Mouse (Mus musculus) embryonic facial prominence, embryonic 12.5 days (tissue): ENCODE measurements at regions not wholly inside any gene's neighbourhood (a gene's known extent, or its start where the extent isn't known, plus 50 kb on each side); places are given as distances from the start of the nearest gene placed in this dataset.

ENCODE experiments used
- ATAC-seq: fragments of 200-750 bp; cut with Nextera tagmentation; 2 replicates; pipeline ENCODE4 v1.8.0; 2017; ENCODE audit not compliant: insufficient number of reproducible peaks, insufficient read depth, low FRiP score, low TSS enrichment
- H3K27ac ChIP-seq: fragments of 300-500 bp; sonication (generic); 2 replicates; pipeline ENCODE4 v1.5.1; 2016; ENCODE audit warnings: mild to moderate bottlenecking
- H3K27me3 ChIP-seq: fragments of 300-500 bp; sonication (generic); 2 replicates; pipeline ENCODE4 v1.6.1; 2016; ENCODE audit warnings: mild to moderate bottlenecking, moderate library complexity
- H3K36me3 ChIP-seq: fragments of 300-500 bp; sonication (generic); 2 replicates; pipeline ENCODE4 v1.6.1; 2016; ENCODE audit warnings: mild to moderate bottlenecking
- H3K4me1 ChIP-seq: fragments of 300-500 bp; sonication (generic); 2 replicates; pipeline ENCODE4 v1.6.1; 2016
- H3K4me2 ChIP-seq: fragments of 300-500 bp; sonication (generic); replicated peaks from 2 replicates; pipeline ENCODE4 v1.6.1; 2016; ENCODE audit warnings: mild to moderate bottlenecking, moderate library complexity
- H3K4me3 ChIP-seq: fragments of 300-500 bp; sonication (generic); 2 replicates; pipeline ENCODE4 v1.5.1; 2016; ENCODE audit warnings: mild to moderate bottlenecking
- H3K9ac ChIP-seq: fragments of 300-500 bp; sonication (generic); 2 replicates; pipeline ENCODE4 v1.6.1; 2016; ENCODE audit warnings: mild to moderate bottlenecking, moderate library complexity
- H3K9me3 ChIP-seq: fragments of 300-500 bp; sonication (generic); 2 replicates; pipeline ENCODE4 v1.6.1; 2016; ENCODE audit warnings: mild to moderate bottlenecking, moderate library complexity
- WGBS: fragments of 180-500 bp; shearing (Covaris S2); methylation state at CpG from one replicate; pipeline ENCODE4 v1.1.7; 2016; 5-methylcytosine and 5-hydroxymethylcytosine counted together

- WGBS: 49% methylated on average over 4 of the region's 4 CpGs
These were observed 127.4 kb downstream of the Kdr start for GRCm38 (mm10) chr5:75850855-75851254.

DNA sequence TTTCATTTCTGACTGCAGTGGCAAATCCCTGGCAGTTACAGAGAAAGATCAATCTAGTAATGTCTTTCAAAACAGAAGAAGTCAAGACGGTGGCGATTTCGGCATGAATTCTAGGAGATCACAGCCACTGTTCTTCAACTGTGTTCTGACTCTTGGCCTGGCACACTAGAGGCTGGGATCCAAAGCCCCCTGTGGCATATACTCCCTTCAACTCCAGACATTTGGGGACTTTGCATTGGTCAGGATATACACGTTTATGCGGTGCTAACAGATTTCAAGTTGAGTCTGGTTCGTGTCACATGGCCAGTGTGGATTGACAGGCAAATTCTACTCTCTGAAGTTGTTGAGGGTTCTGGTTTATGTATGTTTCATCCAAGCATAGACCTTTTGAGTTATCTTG, 130.3 kb downstream of the Kdr start:
- Histone ChIP-seq H3K4me2 (no peak overlapping the region), H3K27me3 (no peaks in the 10 kb centered on the region), H3K36me3 (no peaks in the 10 kb centered on the region), H3K4me3 (no peak overlapping the region), H3K4me1 (no peaks in the 10 kb centered on the region), H3K9me3 (no peaks in the 10 kb centered on the region), H3K27ac (no peak overlapping the region), H3K9ac (no peak overlapping the region)
- ATAC-seq: no peak
- WGBS: 83% methylated on average over 6 of the region's 6 CpGs

More at GRCm38 (mm10) chr5:75850855-75851254, 127.4 kb downstream of the Kdr start:
- Histone ChIP-seq H3K4me2 (no peak overlapping the region), H3K4me3 (no peak overlapping the region), H3K27me3 (no peaks in the 10 kb centered on the region), H3K27ac (no peak overlapping the region), H3K9me3 (no peaks in the 10 kb centered on the region), H3K4me1 (no peaks in the 10 kb centered on the region), H3K9ac (no peak overlapping the region), H3K36me3 (no peaks in the 10 kb centered on the region)
- ATAC-seq: no peak

- H3K9me3 ChIP-seq: no peaks in the 10 kb centered on the region
- ATAC-seq: no peak
- H3K9ac ChIP-seq: no peak overlapping the region
- no peak overlapping the region for H3K27ac ChIP-seq
- H3K27me3 ChIP-seq: no peaks in the 10 kb centered on the region
- 73% methylated on average over 3 of the region's 3 CpGs for WGBS
- H3K36me3 ChIP-seq: no peaks in the 10 kb centered on the region
- H3K4me2 ChIP-seq: no peak overlapping the region
- H3K4me3 ChIP-seq: no peak overlapping the region
- H3K4me1 ChIP-seq: no peaks in the 10 kb centered on the region
These were observed 130.9 kb downstream of the Kdr start for GRCm38 (mm10) chr5:75847341-75847740.

DNA sequence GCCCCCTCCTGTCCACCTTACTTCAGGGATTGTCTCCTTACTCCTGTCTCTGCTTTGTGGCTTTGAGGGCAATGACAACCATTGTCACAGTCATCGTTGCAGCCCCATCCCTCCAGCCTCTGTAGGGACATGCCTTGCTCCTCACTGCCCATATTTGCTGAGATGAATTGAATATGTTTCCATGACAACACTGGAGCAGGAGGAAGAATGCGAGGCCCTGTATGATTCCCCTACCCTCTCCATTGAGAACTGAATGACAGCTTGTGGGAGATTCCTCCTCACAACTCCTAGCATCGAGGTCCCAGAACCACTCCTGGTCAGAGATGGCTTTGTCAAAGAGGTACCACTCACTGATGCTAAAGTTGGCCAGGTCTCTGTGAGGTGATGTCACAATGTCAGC, 132.2 kb downstream of the Kdr start:
- Histone ChIP-seq H3K27me3 (no peaks in the 10 kb centered on the region), H3K9ac (no peak overlapping the region), H3K36me3 (no peaks in the 10 kb centered on the region), H3K4me3 (no peak overlapping the region), H3K4me1 (no peaks in the 10 kb centered on the region), H3K27ac (no peak overlapping the region), H3K4me2 (no peak overlapping the region), H3K9me3 (no peaks in the 10 kb centered on the region)
- WGBS: 70% methylated on average over 3 of the region's 3 CpGs
- no peak for ATAC-seq

DNA sequence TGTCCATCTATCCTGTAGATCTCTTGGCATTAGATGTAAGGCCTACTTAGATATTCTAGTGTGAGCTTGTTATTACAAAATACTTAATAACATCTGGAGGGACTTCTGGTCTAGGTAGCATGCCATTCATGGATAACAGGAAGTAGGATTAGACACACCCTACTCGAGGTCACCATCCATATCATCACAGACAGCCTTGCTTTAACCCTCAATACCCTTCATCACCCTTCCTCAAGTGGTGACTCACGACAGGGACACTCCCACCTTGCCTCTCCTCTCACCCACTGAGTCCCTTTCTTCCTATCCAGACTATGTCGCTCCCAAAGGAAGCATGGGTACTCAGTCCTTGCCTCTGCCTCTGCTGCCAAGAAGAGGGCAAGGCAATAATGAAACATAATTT, 134.5 kb downstream of the Kdr start:
- WGBS: 75% methylated on average over 3 of the region's 3 CpGs
- peaks cover 5% of the 10 kb centered on the region; the same call in 1 of the 2 replicates for H3K4me1 ChIP-seq
- no peaks in the 10 kb centered on the region for H3K36me3 ChIP-seq
- no peak for ATAC-seq
- H3K4me3 ChIP-seq: no peak overlapping the region
- H3K9ac ChIP-seq: no peak overlapping the region
- H3K27me3 ChIP-seq: no peaks in the 10 kb centered on the region
- H3K4me2 ChIP-seq: no peak overlapping the region
- H3K9me3 ChIP-seq: no peaks in the 10 kb centered on the region
- H3K27ac ChIP-seq: no peak overlapping the region

GRCm38 (mm10) chr5:75840421-75840820, 137.8 kb downstream of the Kdr start:
- WGBS: 76% methylated on average over 7 of the region's 7 CpGs
- Histone ChIP-seq H3K36me3 (no peaks in the 10 kb centered on the region), H3K9ac (no peak overlapping the region), H3K4me3 (no peak overlapping the region), H3K4me1 (peaks cover 12% of the 10 kb centered on the region), H3K9me3 (no peaks in the 10 kb centered on the region), H3K27me3 (0 out of 2 replicates have a peak, but pooled peaks cover 3% of the 10 kb centered on the region), H3K4me2 (no peak overlapping the region), H3K27ac (no peak overlapping the region)
- no peak for ATAC-seq

DNA sequence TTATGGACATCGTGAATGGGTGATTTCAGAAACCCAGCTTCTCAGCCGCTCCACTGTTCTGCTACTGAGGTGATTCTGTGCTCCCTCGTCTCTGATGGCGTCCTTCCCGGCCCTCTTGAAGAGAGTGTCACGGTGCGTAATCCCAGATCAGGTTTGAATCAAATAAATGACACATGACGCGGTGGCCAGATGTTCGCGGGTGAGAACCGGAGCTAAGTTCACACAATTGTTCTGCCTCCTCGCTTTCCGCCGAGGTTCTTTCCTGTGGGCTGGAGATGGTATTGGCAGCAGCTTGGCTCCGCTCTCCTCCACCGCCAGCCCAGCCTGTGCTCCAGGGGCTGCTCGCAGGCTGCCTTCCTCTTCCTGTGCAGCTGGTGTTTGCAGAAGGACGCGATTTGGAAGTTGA, 142.7 kb downstream of the Kdr start:
- H3K4me2 ChIP-seq: peak overlapping the region; percentile 35
- H3K4me3 ChIP-seq: no peak overlapping the region
- no peaks in the 10 kb centered on the region for H3K36me3 ChIP-seq
- H3K4me1 ChIP-seq: peaks cover 18% of the 10 kb centered on the region
- H3K9me3 ChIP-seq: no peaks in the 10 kb centered on the region
- ATAC-seq: no peak
- H3K27me3 ChIP-seq: 0 out of 2 replicates have a peak, but pooled peaks cover 3% of the 10 kb centered on the region
- H3K9ac ChIP-seq: no peak overlapping the region
- H3K27ac ChIP-seq: no peak overlapping the region
- 34% methylated on average over 20 of the region's 20 CpGs for WGBS

DNA sequence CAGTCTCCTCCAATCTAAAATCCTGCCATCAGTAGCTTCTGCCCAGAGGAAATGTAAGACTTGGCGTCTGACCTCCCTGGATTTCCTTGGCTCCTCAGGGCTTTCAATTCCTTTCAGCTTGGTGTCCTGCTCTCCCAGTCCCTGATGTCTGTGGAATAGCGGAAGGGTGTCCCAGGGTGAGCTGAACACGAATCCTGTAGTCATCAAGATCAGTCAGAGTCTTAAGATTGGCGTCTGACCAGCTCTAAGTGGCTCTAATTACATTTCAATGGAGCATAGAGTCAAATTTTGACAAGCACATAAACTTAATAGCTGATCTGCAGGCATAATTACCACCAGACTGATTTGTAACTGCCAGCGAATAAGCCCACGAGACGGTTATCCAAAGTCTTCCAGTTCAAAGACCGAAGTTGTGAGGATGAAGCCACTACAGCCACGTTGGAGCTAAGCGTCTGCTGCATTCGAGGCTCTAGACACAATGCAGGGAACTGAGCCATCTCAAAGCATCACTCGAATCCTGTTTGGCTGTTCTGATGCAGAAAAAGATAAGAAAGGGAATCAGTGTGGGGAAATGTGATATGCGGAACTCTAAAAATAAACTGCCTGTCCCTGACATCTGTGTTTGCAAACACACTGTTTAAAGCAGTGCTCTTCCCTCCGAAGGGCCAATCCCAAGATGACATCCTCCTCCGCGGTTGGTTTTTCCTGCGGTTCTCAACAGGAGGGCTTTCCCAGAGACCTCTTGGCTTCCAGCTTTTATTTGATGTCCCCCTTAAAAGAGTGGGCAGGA, 143.3 kb downstream of the Kdr start:
- whole genome bisulfite sequencing: 36% methylated on average over 17 of the region's 17 CpGs
- no peak for ATAC-seq
- H3K9me3 ChIP-seq: no peaks in the 10 kb centered on the region
- H3K27ac ChIP-seq: no peak overlapping the region
- 0 out of 2 replicates have a peak, but pooled peaks cover 3% of the 10 kb centered on the region for H3K27me3 ChIP-seq
- H3K9ac ChIP-seq: no peak overlapping the region
- H3K36me3 ChIP-seq: no peaks in the 10 kb centered on the region
- H3K4me2 ChIP-seq: peak overlapping the region; percentile 35
- no peak overlapping the region for H3K4me3 ChIP-seq
- peaks cover 19% of the 10 kb centered on the region for H3K4me1 ChIP-seq

GRCm38 (mm10) chr5:75832341-75832740, 145.9 kb downstream of the Kdr start:
- no peaks in the 10 kb centered on the region for H3K9me3 ChIP-seq
- peaks cover 16% of the 10 kb centered on the region for H3K4me1 ChIP-seq
- H3K4me2 ChIP-seq: no peak overlapping the region
- no peak overlapping the region for H3K27ac ChIP-seq
- WGBS: 74% methylated on average over 5 of the region's 5 CpGs
- H3K9ac ChIP-seq: no peak overlapping the region
- ATAC-seq: no peak
- H3K27me3 ChIP-seq: 0 out of 2 replicates have a peak, but pooled peaks cover 3% of the 10 kb centered on the region
- H3K36me3 ChIP-seq: no peaks in the 10 kb centered on the region
- no peak overlapping the region for H3K4me3 ChIP-seq

DNA sequence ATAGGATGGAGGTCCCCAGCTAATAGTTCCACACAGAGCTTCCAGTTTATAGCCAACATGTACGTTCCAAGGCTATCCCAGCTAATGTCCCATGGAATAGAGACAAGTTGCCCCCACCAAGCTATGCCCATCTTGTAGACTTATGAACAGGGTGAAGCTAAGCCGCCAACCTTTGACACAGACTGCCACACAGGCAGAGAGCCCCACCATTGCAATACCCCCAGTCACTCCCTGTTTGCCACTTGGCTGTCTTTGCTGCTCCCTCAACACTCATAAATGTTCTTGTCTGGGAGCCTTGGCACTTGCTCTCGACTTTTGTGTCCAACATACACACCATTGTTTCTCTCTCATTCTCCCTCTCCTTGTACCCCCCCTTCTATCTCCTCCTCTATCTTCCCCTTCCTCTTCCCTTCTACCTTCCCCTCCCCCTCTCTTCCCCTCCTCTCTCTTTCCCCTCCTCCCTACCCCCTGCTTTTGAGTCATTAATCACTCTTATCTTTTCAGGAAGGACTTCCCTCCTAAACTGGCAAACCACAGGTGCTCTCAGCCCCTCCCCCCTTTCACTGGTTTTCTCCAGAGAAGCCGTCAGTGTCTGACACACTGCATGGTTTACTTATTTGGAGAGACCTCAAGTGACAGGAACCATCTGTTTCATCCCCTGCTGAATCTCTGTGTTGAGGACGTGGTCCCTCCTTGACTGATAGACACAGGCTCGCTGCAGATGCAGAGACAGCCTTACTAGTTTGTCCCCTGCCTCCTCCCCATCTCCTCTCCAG, 148.2 kb downstream of the Kdr start:
- Histone ChIP-seq H3K27ac (no peak overlapping the region), H3K36me3 (no peaks in the 10 kb centered on the region), H3K4me1 (peaks cover 6% of the 10 kb centered on the region; the same call in 1 of the 2 replicates), H3K27me3 (no peaks in the 10 kb centered on the region), H3K4me3 (no peak overlapping the region), H3K9ac (no peak overlapping the region), H3K9me3 (no peaks in the 10 kb centered on the region), H3K4me2 (no peak overlapping the region)
- ATAC-seq: no peak
- 41% methylated on average over 6 of the region's 6 CpGs for WGBS

DNA sequence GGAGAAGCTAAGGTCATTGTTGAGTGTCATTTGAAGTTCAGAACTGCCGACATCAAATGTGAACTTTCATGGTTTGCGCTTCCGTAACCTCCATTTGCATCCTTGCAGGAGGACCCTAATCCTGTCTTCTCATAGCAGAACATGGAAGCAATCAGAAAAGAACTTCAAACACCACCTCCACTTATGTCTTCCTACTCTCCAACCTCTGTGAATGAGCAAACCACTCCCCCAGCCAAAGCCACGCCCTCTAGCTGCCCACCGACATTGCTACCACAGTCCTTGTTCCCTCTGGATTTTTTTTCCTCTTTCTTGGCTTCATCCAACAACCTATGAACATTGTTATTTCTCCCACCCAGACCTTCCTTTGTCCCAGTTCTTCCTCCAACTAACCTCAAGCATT, 149.9 kb downstream of the Kdr start:
- Histone ChIP-seq H3K27me3 (no peaks in the 10 kb centered on the region), H3K4me1 (0 out of 2 replicates have a peak, but pooled peaks cover 5% of the 10 kb centered on the region), H3K9ac (no peak overlapping the region), H3K4me3 (no peak overlapping the region), H3K9me3 (no peaks in the 10 kb centered on the region), H3K27ac (no peak overlapping the region), H3K4me2 (no peak overlapping the region), H3K36me3 (no peaks in the 10 kb centered on the region)
- ATAC-seq: no peak
- 89% methylated on average over 5 of the region's 5 CpGs for WGBS
